Mouse (Mus musculus) small intestine, adult 2 months (tissue): ENCODE data around the gene Hsd17b12.

Experiments
- CTCF ChIP-seq: fragments of 200-500 bp; IDR thresholded peaks from 2 replicates; pipeline ENCODE4 v1.5.1; 2012; ENCODE audit warnings: low read depth, mild to moderate bottlenecking, control low read depth, inconsistent platforms, low read length, moderate library complexity, mixed read lengths; ENCODE audit not compliant: insufficient replicate concordance, insufficient read length; ENCODE audit errors: extremely low read depth
- POLR2A ChIP-seq: fragments of 200-500 bp; IDR thresholded peaks from 2 replicates; pipeline ENCODE4 v1.6.1; 2012; ENCODE audit warnings: low read depth, mild to moderate bottlenecking, control low read depth, inconsistent platforms, low read length, moderate library complexity

DNA sequence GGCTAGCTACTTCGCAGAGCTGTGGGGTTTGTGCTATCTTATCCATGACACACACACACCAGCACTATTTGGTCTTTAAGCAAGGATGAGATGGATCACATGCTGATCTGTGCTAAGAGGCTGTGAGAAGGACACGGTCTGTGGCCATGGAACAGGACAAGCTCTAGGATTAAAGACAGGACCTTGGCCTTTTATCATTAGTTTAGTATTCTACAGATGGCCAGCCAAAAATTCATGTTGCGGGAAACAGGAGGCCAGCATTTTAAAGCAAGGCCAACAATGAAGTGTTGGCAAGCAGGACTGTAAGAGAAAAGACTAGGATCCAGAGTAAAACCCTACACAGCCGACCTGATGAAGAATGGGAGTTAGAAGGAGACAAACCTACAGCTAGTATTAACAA is 95.0 kb downstream of the Hsd17b12 start:
- TF ChIP-seq CTCF (no peak), POLR2A (no peak)
